ENCODE assay signal across 8 mouse cellular contexts in genomic region chr4:100214324-100215215, GRCm38 (mm10).
DNase-seq lines count a peak whose midpoint lies in the region; ATAC-seq and TF ChIP-seq lines count a peak whose summit lies in the region.

No protein-coding gene starts in this region.

- no peaks in the 10 kb centered on the region for H3K79me2 ChIP-seq in liver, adult 2 months (ENCODE audit: control insufficient read depth, insufficient read depth, low read length)

- TF ChIP-seq POLR2A in cerebellum, adult 2 months (IDR thresholded peaks at IDR 0.05; ENCODE audit: borderline replicate concordance, insufficient read depth, low read length) = no peak
- no peak for TF ChIP-seq POLR2A in thymus, adult 2 months (IDR thresholded peaks at IDR 0.05; ENCODE audit: control insufficient read depth, extremely low read depth, insufficient read depth, low read length, poor library complexity)
- TF ChIP-seq POLR2A in liver, adult 2 months (IDR thresholded peaks at IDR 0.05; ENCODE audit: extremely low read depth, insufficient read depth, low read length) = no peak
- TF ChIP-seq POLR2A in small intestine, adult 2 months (IDR thresholded peaks at IDR 0.05; ENCODE audit: low read depth, low read length) = no peak

- no peaks in the 10 kb centered on the region for H3K27me3 ChIP-seq in cerebellum, adult 2 months (ENCODE audit: control insufficient read depth, insufficient read depth, low read length)
- no peaks in the 10 kb centered on the region for H3K27me3 ChIP-seq in thymus, adult 2 months (ENCODE audit: control insufficient read depth, insufficient read depth, low read length)
- H3K27me3 ChIP-seq in liver, adult 2 months (ENCODE audit: control insufficient read depth, insufficient read depth, low read length) = no peaks in the 10 kb centered on the region
- no peaks in the 10 kb centered on the region for H3K27me3 ChIP-seq in small intestine, adult 2 months (ENCODE audit: control insufficient read depth, insufficient read depth, low read length)

- DNase-seq in cerebellum, adult 2 months = peak in 1 of 2 experiments; percentile 53
- no peak for DNase-seq in cerebellum, adult 8-10 months
- DNase-seq in thymus, adult 2 months = peak; percentile 30
- no peak for DNase-seq in thymus, adult 18-20 months
- DNase-seq in liver, adult 2 months (ENCODE audit: extremely low read depth, low read depth, low spot score) = peak; percentile 85
- DNase-seq in ovary, adult 18-20 months (ENCODE audit: low spot score) = no peak

- peak overlapping the region; percentile 17; the same call in 1 of the 2 replicates for H3K9ac ChIP-seq in liver, adult 2 months (ENCODE audit: low read depth, low read length)

- H3K4me1 ChIP-seq in cerebellum, adult 2 months (ENCODE audit: control insufficient read depth, insufficient read depth, low read length) = peaks cover 17% of the 10 kb centered on the region
- H3K4me1 ChIP-seq in thymus, adult 2 months (replicated peaks; ENCODE audit: control insufficient read depth, insufficient read depth, low read length) = no peaks in the 10 kb centered on the region
- peaks cover 3% of the 10 kb centered on the region; the same call in 1 of the 2 replicates for H3K4me1 ChIP-seq in liver, adult 2 months (ENCODE audit: control insufficient read depth, insufficient read depth, low read length)
- H3K4me1 ChIP-seq in small intestine, adult 2 months (ENCODE audit: control insufficient read depth, insufficient read depth, insufficient read length, low read length) = peaks cover 2% of the 10 kb centered on the region; the same call in 1 of the 2 replicates

- H3K27ac ChIP-seq in cerebellum, adult 2 months (ENCODE audit: insufficient read depth, low read length) = no peak overlapping the region
- H3K27ac ChIP-seq in thymus, adult 2 months (ENCODE audit: control insufficient read depth, insufficient read depth, low read length) = no peak overlapping the region
- H3K27ac ChIP-seq in liver, adult 2 months (replicated peaks; ENCODE audit: insufficient read depth, low read depth, low read length) = peak overlapping the region; percentile 75
- H3K27ac ChIP-seq in small intestine, adult 2 months (ENCODE audit: insufficient read depth, low read depth, low read length) = no peak overlapping the region

- WGBS in cerebellum, adult 2 months = 65% methylated on average over 13 of the region's 13 CpGs
- 90% methylated on average over 13 of the region's 13 CpGs for WGBS in thymus, adult 2 months
- WGBS in liver, adult 2 months = 20% methylated on average over 13 of the region's 13 CpGs
- 65% methylated on average over 13 of the region's 13 CpGs for WGBS in small intestine, adult 2 months

- H3K4me3 ChIP-seq in cerebellum, adult 2 months (replicated peaks; ENCODE audit: insufficient read depth, low read depth, low read length) = no peak overlapping the region
- H3K4me3 ChIP-seq in thymus, adult 2 months (ENCODE audit: control insufficient read depth, insufficient read depth, low read length) = no peak overlapping the region
- no peak overlapping the region; the same call in 1 of the 2 replicates for H3K4me3 ChIP-seq in liver, adult 2 months (ENCODE audit: insufficient read depth, low read depth, low read length)
- no peak overlapping the region for H3K4me3 ChIP-seq in small intestine, adult 2 months (ENCODE audit: low read depth, low read length)

- ATAC-seq in hematopoietic stem cell, adult 5-6 weeks (replicated peaks in 1 of 2; ENCODE audit: insufficient read depth in 1 of 2, low FRiP score in 2 of 2, low TSS enrichment in 1 of 2, low read depth in 1 of 2, poor library complexity in 2 of 2, severe bottlenecking in 2 of 2) = peak; percentile 44 to 61; a peak in 2 of 4 replicates

- H3K36me3 ChIP-seq in thymus, adult 2 months (ENCODE audit: control insufficient read depth, insufficient read depth, low read length) = no peaks in the 10 kb centered on the region
- no peaks in the 10 kb centered on the region for H3K36me3 ChIP-seq in liver, adult 2 months (ENCODE audit: control insufficient read depth, insufficient read depth, low read length)
- H3K36me3 ChIP-seq in small intestine, adult 2 months (ENCODE audit: control insufficient read depth, insufficient read depth, low read length) = no peaks in the 10 kb centered on the region

- TF ChIP-seq CTCF in cerebellum, adult 2 months (IDR thresholded peaks at IDR 0.05; ENCODE audit: borderline replicate concordance, insufficient read depth, low read depth, low read length) = peak; percentile 51; the same call in 1 of the 2 replicates
- TF ChIP-seq CTCF in thymus, adult 2 months (IDR thresholded peaks at IDR 0.05; ENCODE audit: borderline replicate concordance, control insufficient read depth, extremely low read depth, insufficient read depth, low read length, poor library complexity) = no peak
- peak; percentile 82 for TF ChIP-seq CTCF in liver, adult 2 months (IDR thresholded peaks at IDR 0.05; ENCODE audit: low read depth, low read length)
- peak; percentile 59; the same call in 1 of the 2 replicates for TF ChIP-seq CTCF in small intestine, adult 2 months (IDR thresholded peaks at IDR 0.05; ENCODE audit: extremely low read depth, insufficient read length, insufficient replicate concordance, low read depth, low read length)

Comparison
In these comparisons a context has a peak if more than half of its experiments do, and no peak if none do; other contexts are left out.
1. DNase-seq: peak in thymus, adult 2 months (single experiment) and liver, adult 2 months (single experiment); none in cerebellum, adult 8-10 months (single experiment), thymus, adult 18-20 months (0 of 2) and ovary, adult 18-20 months (single experiment).